Mouse (Mus musculus) limb, embryonic 14.5 days (tissue): Measurements from ENCODE around the gene Chst13. TPM values are rescaled to one million over a fixed set of nuclear protein-coding genes. Genes with fewer than 3 reads are reported as not detected.

Experiments used
- ATAC-seq: fragments of 200-750 bp; cut with Nextera tagmentation; 2 replicates; pipeline ENCODE4 v1.8.0; 2017; ENCODE audit warnings: low read depth, moderate number of reproducible peaks, moderate TSS enrichment; ENCODE audit not compliant: low FRiP score
- DNase-seq: peaks from one replicate; pipeline ENCODE4 v3.0.0-alpha.2; 2015; ENCODE audit warnings: low spot score
- H3K27ac ChIP-seq: fragments of 300-500 bp; sonication (generic); replicated peaks from 2 replicates; pipeline ENCODE4 v1.5.1; 2014; ENCODE audit warnings: low read depth, mild to moderate bottlenecking, low read length, moderate library complexity, mixed read lengths
- H3K27me3 ChIP-seq: fragments of 300-500 bp; sonication (generic); 2 replicates; pipeline ENCODE4 v1.6.1; 2014; ENCODE audit warnings: low read length, mixed read lengths; ENCODE audit not compliant: control insufficient read depth, insufficient read depth
- H3K36me3 ChIP-seq: fragments of 300-500 bp; sonication (generic); 2 replicates; pipeline ENCODE4 v1.6.1; 2014; ENCODE audit warnings: mild to moderate bottlenecking, low read length, moderate library complexity, mixed read lengths; ENCODE audit not compliant: control insufficient read depth, insufficient read depth
- H3K4me1 ChIP-seq: fragments of 300-500 bp; sonication (generic); 2 replicates; pipeline ENCODE4 v1.6.1; 2014; ENCODE audit warnings: antibody characterized with exemption, low read length, mixed read lengths; ENCODE audit not compliant: control insufficient read depth, insufficient read depth
- H3K4me2 ChIP-seq: fragments of 300-500 bp; sonication (generic); replicated peaks from 2 replicates; pipeline ENCODE4 v1.6.1; 2014; ENCODE audit warnings: low read depth, mild to moderate bottlenecking, low read length, moderate library complexity; ENCODE audit not compliant: severe bottlenecking
- H3K4me3 ChIP-seq: fragments of 300-500 bp; sonication (generic); replicated peaks from 2 replicates; pipeline ENCODE4 v1.5.1; 2014; ENCODE audit warnings: low read length
- H3K9ac ChIP-seq: fragments of 300-500 bp; sonication (generic); 2 replicates; pipeline ENCODE4 v1.6.1; 2014; ENCODE audit warnings: mild to moderate bottlenecking, low read depth, low read length, moderate library complexity; ENCODE audit not compliant: severe bottlenecking
- H3K9me3 ChIP-seq: fragments of 300-500 bp; sonication (generic); 2 replicates; pipeline ENCODE4 v1.6.1; 2016; ENCODE audit warnings: low read length; ENCODE audit not compliant: control insufficient read depth
- POLR2A ChIP-seq: fragments of 200-500 bp; IDR thresholded peaks from 2 replicates; pipeline ENCODE4 v1.8.0; 2012; ENCODE audit warnings: inconsistent platforms, mild to moderate bottlenecking, moderate library complexity, borderline replicate concordance; ENCODE audit not compliant: insufficient read depth, insufficient read length; ENCODE audit errors: extremely low read depth
- WGBS: fragments of 180-500 bp; shearing (Covaris S2); extraction: QIAGEN DNeasy Blood & Tissue Kit; methylation state at CpG from one replicate; pipeline ENCODE4 v1.1.7; 2014; 5-methylcytosine and 5-hydroxymethylcytosine counted together
- polyA plus RNA-seq, 2 experiments: library from polyadenylated mRNA; depleted of rRNA in 1 of 2; stranded (reverse) in 1 of 2; unstranded in 1 of 2; fragments of >200 nt; fragmentation: Nextera tagmentation in 1 of 2; extraction: Ambion mirVana in 1 of 2; gene quantifications; 2 replicates each; pipeline versions ENCODE4 v1.2.1 to v1.2.3; 2012 to 2014

Chst13 gene
- polyA plus RNA-seq, 2 experiments = 0.59 to 0.91 TPM

DNA sequence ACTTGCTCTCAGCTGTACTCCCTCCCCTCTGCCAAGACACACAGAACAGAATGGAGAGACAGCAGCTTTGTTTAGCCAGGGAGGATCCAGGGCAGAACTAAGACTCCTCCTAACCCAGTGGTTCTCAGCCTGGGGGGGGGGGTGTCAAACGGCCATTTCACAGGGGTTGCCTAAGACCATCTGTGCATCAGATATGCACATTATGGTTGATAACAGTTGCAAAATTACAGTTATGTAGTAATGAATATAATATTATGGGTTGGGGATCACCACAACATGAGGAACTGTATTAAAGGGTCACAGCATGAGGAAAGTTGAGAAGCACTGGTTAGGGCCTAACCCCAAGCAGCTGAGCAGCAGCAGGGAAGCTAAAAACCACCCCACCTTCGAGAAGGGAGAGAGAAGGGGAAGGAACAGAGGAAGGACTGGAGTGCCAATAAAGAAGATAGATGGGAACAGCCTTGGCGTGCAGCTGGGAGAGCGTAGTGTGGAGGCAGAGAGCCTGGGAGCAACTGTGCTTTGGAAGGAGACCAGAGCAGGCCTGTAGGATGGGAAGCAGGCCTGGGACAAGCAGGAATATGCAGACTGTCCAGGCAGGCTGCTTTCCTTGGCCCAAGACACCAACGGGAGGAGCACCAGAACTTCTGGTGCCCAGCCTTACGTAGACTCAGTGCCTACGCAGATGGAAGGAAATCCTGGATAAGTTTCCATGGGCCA is 5.4 kb downstream of the Chst13 start:
- ATAC-seq = no peak
- Histone ChIP-seq H3K4me2 (no peak overlapping the region), H3K27ac (no peak overlapping the region), H3K9ac (no peak overlapping the region), H3K4me3 (no peak overlapping the region), H3K36me3 (no peaks in the 10 kb centered on the region), H3K4me1 (no peaks in the 10 kb centered on the region), H3K9me3 (no peaks in the 10 kb centered on the region), H3K27me3 (no peaks in the 10 kb centered on the region)
- no peak for DNase-seq
- TF ChIP-seq POLR2A = no peak
- 73% methylated on average over 7 of the region's 7 CpGs for WGBS

DNA sequence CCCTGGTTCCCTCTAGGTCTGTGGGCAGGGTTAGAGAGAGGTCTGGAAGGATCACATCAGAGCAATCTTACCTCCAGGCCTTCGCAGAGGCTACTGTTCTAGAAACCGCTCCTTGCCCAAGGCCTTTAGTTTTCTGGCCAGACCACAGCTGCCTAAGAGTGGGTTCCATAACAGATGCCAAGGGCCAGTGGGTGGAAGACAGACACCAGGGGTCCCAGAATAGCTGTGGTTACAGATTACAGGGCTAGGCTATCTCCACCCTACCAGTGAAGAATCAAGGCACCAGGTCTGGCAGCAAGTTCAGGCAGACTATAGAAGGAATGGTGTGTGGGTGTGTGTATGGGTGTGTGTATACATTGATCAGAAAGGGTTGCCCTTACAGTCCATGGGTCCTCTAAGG is 6.0 kb downstream of the Chst13 start:
- Histone ChIP-seq H3K36me3 (no peaks in the 10 kb centered on the region), H3K4me1 (no peaks in the 10 kb centered on the region), H3K4me2 (no peak overlapping the region), H3K9me3 (no peaks in the 10 kb centered on the region), H3K27ac (no peak overlapping the region), H3K27me3 (no peaks in the 10 kb centered on the region), H3K9ac (no peak overlapping the region), H3K4me3 (no peak overlapping the region)
- ATAC-seq (no peak), DNase-seq (no peak)
- 94% methylated on average over 2 of the region's 2 CpGs for WGBS
- TF ChIP-seq POLR2A = no peak

DNA sequence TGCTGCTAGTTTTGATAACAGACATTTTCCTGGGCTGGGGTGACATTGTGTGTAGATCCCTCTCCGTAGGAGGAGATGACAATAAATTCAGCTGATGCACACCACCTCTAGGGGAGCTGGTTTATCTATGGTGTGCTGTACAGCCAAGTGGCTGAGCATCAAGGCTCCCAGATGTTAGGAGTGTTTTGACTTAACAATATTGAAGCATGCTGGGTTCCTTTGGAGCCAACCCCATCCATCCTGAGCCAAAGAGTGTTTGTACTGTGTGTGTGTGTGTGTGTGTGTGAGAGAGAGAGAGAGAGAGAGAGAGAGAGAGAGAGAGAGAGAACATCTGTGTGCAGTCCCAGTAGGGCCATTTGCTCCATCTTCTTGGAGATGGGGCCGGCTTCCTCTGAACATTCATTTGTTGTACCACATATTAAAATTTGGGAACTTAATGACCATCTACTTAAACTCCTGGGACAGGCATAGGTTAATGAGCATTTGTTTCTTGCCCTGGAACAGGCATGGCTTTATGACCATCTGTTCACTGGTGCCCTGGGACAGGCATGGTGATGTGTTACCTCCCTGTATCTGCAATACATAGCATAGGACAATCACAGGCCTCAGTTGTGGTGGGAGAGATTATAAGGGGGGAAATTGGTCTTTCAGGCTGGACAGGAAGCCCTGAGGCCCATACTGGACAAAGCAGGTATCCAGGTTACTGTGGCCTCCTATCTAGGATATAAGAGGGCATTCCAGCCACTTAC is 7.3 kb downstream of the Chst13 start:
- ATAC-seq = no peak
- WGBS = 61% methylated on average over 2 of the region's 2 CpGs

DNA sequence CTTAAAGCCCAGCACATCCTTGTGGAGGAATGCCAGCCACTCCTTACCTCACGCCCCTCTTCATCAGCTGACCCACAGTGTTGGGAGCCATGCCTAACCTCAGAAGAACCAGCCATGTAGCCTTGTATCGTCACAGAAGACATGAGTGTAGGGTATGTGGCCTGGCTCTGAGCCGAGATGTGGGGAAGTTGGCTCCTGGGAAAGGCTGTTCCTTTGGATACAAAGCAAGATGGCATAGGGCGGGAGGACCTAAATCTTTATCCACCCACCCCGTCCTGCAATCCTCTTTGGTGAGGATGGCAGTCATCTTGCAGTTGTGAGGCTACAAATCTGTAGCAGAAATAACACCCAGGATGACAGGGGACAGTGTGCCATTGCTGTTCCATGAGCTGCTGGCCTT is 9.0 kb downstream of the Chst13 start:
- no peak for ATAC-seq
- Histone ChIP-seq H3K4me2 (no peak overlapping the region), H3K27me3 (no peaks in the 10 kb centered on the region), H3K27ac (no peak overlapping the region), H3K4me1 (no peaks in the 10 kb centered on the region), H3K9ac (no peak overlapping the region), H3K36me3 (no peaks in the 10 kb centered on the region), H3K4me3 (no peak overlapping the region), H3K9me3 (no peaks in the 10 kb centered on the region)
- WGBS = 85% methylated on average over 5 of the region's 5 CpGs
- DNase-seq = no peak
- no peak for TF ChIP-seq POLR2A

More for the DNA sequence above, 7.3 kb downstream of the Chst13 start:
- no peak for TF ChIP-seq POLR2A
- Histone ChIP-seq H3K4me3 (no peak overlapping the region), H3K4me2 (no peak overlapping the region), H3K36me3 (no peaks in the 10 kb centered on the region), H3K27ac (no peak overlapping the region), H3K9me3 (no peaks in the 10 kb centered on the region), H3K4me1 (no peaks in the 10 kb centered on the region), H3K27me3 (no peaks in the 10 kb centered on the region), H3K9ac (no peak overlapping the region)
- DNase-seq = no peak

DNA sequence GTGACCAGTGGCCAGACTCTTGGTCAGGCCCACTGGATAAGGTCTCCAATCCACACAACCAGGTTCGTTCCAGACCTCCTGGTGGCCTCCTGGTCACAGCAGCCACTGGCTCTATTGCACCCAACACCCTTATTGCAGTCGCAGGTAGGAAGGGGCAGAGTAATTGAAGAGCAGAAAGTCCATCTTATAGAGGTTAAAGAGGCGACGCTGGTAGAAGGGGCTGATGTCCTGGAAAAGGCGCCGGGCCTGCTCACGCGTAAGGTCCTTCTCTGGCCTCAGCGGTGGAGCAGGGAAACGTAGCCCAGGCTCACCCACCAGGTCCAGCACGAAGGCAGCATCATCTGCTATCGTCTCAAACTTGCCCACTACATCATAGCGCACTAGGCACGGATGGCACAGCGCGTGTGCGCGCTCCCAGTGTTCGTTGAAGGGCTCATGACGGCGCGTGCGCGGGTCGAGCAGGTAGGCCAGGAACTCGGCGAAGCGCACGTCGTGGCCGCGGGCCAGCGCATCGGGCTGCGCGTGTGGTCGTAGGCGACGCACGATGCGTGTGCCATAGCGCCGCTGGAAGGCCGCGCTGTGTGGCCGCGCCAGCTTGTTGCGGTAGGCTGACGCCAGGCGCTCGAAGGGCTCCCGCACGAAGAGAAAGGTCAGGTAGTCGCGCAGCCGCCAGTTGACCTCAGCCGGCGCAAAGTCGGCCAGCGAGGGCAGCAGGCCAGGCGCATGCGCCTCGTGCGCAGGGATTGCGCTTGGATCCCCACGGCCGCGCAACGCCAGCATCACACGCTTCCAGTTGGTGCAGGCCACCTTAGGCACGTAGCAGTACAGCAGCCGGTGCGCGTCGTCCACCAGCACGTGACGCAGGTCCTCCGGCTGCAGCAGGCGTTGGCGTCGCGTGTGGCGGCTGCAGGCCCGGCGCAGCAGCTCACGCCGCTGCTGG is 15.9 kb downstream of the Chst13 start:
- no peak for TF ChIP-seq POLR2A
- Histone ChIP-seq H3K9me3 (peaks cover 4% of the 10 kb centered on the region; the same call in 1 of the 2 replicates), H3K27me3 (no peaks in the 10 kb centered on the region), H3K9ac (no peak overlapping the region), H3K36me3 (no peaks in the 10 kb centered on the region), H3K4me3 (no peak overlapping the region), H3K4me2 (no peak overlapping the region), H3K27ac (no peak overlapping the region), H3K4me1 (no peaks in the 10 kb centered on the region)
- DNase-seq = no peak
- no peak for ATAC-seq
- 84% methylated on average over 83 of the region's 87 CpGs for WGBS
